Mouse (Mus musculus) adrenal gland, adult 18-20 months (tissue): Measurements from ENCODE around the gene Ccdc175. TPM values are rescaled to one million over a fixed set of nuclear protein-coding genes. Genes with fewer than 3 reads are reported as not detected.

Source experiments
- microRNA-seq, 2 experiments: library from miRNA; unstranded; fragments of <30 nt; microRNA quantifications; one replicate each; pipeline ENCODE4 v1.2.0; 2021; ENCODE audit warnings: borderline number of aligned reads in 2 of 2
- total RNA-seq, 2 experiments: library from RNA; stranded (reverse); gene quantifications; 1 replicate in 1 of 2; 2 replicates in 1 of 2; pipeline ENCODE4 v1.2.3; 2021

Gene Ccdc175
- total RNA-seq, 2 experiments from 2014 or later = not detected

Small RNAs within 50 kb of the gene (microRNA-seq; reads per million reads assigned to microRNA genes)
- gene Gm24466 = 0 reads per million in 2 experiments

Other genes starting within 250 kb of the Ccdc175 start
- 1 to 10 TPM; 2.4 to 3.1 TPM for gene Gpr135, start 113.9 kb downstream of the Ccdc175 start, total RNA-seq
- 10 to 100 TPM; 13.0 to 13.8 TPM for gene L3hypdh, start 99.6 kb downstream of the Ccdc175 start, total RNA-seq
- gene Jkamp, start 99.4 kb downstream of the Ccdc175 start, total RNA-seq = 10 to 100 TPM; 36.5 to 49.8 TPM
- gene Rtn1, start 224.0 kb upstream of the Ccdc175 start, total RNA-seq = 10 to 100 TPM; 23.1 to 29.8 TPM